Mouse (Mus musculus): ENCODE results near the gene Gm28305.

Gm28305 gene

DNA sequence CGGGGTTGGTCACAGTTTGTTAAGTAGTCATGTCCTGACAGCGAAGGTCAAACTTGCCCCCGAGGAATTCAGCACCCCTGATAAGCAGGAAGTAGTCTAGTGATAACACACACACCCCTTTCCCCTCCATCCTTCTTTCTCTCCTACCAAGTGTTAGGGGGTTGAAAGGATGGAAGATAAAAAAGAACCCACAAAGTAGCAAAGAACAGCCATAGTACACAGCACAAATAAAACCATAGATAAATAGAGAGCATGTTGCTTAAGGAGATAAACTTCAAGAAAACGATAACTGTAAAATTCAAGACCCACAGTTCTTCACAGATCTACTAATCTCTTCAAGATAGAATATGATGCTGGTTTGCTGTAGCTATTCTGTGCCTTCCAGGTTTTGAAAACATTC, 29.8 kb downstream of the Gm28305 start:
- no peak for DNase-seq (ENCODE audit: low spot score)

DNA sequence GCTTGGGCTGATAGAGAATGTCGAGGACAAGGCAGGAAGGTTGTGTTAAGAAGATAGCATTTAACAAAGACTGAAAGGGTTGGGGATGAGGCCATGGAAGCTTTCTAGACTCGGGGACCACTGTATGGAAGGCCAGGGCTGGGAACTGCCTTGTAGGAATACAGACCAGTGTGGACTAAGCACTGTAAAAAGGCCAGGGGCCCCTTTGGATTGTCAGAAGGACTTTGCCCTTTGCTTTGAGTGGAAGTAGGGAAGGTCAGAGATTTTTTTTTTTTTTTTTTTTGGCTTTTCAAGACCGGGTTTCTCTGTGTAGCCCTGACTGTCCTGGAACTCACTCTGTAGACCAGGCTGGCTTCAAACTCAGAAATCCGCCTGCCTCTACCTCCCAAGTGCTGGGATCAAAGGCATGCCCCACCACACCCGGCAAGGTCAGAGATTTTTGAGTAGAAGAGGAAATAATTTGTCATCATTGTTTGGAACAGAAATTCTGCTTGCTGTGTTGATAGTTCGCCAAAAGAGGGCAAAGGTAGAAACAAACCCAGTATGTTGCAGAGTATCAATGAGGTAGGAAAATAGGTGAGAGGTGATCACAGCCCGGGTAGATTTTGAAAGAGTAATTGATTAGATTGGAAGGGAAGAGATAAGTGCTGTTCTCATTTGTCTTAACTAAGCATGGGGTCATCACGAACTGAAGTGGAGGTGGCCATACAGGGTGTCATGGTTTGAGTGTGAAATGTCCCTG, 30.6 kb downstream of the Gm28305 start:
- no peak for DNase-seq (ENCODE audit: low spot score)

DNA sequence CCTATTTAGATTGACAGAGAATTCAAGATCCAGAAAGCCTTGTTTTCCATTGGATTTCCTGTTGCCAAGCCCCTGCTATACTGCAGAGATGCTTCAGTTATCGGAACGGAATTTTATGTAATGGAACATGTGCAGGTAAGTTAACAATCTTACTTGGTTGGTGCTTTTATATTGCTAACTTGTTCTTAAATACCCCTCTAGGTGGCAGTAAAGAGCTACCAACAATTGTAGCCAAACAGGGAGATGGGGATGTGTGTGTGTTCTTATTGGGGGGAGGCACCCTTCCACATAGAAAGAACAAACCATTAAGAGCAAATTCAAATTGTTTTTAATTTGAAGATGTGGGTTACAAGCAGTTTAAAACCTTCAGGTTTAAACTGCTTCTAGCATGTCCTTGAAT, 35.3 kb downstream of the Gm28305 start:
- no peak for DNase-seq (ENCODE audit: low spot score)

DNA sequence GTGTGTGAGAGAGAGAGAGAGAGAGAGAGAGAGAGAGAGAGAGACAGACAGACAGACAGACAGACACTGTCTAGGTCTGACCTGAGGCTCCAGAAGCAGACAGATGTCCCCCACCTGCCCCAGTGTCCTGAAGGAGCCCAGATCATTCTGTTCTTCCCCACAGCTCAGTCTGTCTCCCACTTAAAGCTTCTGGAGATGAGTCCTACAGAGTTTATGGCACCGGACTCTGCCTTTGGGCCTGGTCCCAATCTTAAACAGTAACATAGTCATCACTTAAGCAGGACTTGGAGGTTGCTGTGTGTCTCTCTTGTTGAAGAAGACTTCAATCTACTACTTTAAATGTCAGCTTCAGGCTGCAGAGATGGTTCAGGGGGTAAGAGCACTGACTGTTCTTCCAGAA, 38.3 kb downstream of the Gm28305 start:
- DNase-seq (ENCODE audit: low spot score) = no peak

DNA sequence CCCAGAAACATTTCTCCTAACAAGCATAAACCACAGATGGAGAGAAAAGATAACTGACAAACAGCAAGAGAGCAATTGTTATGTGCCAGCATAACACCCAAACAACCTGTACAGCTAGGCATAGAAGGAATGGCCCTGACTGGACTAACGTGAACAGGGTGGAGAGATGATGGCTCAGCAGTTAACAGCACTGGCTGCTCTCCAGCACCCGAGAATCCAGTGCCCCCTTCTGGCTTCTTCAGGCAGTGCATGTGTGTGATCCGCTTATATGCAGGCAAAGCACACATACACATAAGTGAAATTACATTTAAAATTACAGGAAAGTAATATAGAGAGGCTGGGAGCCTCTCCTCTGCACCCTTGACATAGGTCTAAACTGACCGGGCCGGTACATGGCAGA, 38.9 kb downstream of the Gm28305 start:
- peak; percentile 37 for DNase-seq (ENCODE audit: low spot score)

DNA sequence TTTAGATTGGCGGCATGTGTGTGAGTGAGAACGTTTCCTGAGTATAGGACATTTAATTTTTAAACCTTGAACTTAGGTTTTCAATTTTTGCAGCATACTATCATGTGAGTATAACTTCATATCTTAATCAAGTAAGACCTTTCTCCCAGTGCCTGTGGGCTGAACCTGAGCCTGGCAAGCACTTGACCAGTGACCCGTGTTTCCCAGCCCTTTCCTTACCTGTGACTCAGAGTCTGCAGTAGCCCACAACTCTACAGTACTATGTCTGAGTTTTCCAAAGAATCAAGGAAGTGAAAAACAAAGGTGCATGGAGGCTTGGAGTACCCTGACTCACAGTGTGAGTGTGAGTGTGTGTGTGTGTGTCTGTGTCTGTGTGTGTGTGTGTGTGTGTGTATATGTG, 39.6 kb downstream of the Gm28305 start:
- no peak for DNase-seq (ENCODE audit: low spot score)

DNA sequence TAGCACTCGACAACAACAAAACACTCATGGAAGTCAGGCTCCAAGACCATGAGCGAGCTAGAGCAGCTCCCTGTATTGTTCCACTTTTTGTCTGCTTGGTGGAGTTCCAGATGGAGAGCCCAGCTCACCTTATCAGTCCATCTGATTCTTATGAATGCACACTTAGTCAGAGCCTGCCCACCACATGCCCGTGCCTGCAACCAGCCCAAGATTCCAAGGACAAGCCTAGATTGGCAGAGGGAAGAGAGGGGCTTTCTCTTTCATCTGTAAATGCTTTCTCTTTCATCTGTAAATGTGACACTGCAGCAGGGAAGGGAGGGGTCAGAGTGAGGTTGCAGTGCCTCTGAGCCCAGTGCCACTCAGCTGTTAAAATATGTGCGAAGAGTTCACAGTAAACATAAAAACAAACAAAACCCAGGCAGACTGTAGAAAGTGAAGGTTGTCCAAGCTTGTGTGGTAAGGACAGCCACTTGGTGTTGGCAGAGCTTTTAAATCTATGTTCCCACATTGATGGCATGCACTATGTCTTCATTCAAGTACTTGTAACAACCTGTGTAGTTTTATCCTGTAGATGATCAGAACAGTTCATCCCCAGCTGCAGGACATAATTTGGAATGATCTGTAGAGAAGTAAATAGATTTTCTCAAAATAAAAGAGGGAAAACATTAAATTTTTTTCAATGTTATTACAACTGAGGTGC, 45.4 kb downstream of the Gm28305 start:
- DNase-seq (ENCODE audit: low spot score) = no peak

DNA sequence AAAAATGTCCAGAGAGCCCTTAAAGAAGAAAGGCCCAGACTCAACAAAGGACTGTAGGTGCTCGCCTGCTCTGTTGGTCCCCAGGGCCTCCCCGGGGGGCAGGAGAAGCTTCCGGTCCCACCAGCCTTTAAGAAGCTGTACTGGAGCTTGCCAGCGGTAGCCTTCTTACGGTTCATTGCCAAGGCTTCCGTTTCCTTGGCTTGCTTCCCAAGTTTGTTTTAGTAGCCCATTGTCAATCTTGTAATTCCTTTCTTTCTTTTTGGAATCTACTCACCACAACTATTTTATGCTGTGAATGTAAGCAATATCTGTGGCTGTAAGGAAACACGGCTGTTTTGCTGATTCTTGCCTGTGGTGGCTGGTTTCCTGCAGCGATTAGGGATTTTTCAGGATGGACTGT, 48.1 kb downstream of the Gm28305 start:
- DNase-seq (ENCODE audit: low spot score) = peak; percentile 18

DNA sequence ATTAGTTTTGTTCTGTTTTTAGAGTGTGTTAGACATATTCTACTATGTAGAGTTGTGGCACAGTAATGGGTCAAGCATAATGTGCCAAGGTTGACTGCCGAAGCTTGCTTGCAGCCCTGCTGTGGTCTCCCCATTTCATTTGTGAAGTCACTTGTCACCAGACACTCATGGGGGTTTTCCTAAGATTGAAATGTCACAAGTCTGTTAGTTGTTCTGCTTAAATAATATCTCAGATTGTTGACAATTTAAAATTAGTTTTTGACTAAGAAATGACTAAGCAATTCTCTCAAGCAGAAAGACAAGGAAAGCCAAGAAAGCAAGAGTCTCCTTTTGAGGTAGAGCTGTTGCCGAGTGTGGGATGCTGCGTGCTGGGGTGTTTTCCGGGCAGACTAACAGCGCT, 52.5 kb downstream of the Gm28305 start:
- no peak for DNase-seq (ENCODE audit: low spot score)

DNA sequence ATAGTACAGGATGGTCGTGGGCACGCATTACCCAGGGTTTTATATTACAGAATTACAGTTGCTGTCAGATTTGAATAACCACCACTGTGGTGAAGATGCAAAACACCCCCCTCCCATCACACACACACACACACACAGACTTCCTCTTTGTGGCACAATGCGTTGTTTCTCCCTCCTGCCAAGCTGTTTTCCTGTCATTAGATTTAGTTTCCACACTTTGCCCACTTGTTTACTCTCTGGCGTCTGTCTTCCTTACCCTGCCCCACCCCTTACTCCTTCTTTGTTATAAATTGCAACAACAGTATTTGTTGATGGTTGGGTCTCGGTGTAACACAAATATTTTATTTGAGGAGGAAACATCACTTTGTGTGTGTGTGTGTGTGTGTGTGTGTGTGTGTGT, 57.8 kb downstream of the Gm28305 start:
- DNase-seq (ENCODE audit: low spot score) = no peak

DNA sequence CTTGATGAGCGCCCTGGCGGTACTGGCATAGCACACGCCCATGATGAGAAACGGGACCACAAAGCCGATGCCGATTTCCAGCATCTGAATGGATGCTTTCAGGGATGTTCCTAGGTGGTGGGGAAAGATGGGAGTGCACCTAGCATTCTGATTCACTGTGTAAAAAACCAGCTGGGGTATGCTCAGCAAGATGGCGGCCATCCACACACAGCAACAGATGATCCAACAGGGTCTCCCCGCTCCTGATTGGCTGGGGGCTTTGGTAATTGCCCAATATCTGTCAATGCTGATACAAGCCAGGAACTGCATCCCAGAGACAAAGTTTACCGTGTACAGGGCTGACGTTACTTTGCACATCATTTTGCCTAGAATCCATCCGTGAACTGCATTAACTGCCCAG, 58.6 kb downstream of the Gm28305 start:
- DNase-seq (ENCODE audit: low spot score) = no peak

DNA sequence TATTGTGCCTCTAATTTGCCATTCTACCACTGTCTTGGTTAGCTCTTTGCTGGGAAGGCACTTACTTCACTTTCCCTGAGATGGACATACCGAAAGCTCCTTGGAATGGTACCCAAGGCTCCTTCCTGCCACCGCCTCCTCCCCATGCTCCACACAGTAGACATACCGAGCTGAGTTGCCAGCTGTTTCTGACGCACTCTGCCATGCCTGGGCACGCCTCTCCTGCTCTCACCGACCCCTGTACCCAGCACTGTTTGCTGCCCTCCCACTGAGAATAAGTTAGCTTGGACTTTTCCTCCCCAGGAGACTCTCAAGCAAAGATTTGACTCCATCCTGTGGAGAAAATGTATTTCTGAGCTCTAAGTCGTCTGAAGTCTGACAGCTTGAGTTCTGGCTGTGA, 60.4 kb downstream of the Gm28305 start:
- no peak for DNase-seq (ENCODE audit: low spot score)

DNA sequence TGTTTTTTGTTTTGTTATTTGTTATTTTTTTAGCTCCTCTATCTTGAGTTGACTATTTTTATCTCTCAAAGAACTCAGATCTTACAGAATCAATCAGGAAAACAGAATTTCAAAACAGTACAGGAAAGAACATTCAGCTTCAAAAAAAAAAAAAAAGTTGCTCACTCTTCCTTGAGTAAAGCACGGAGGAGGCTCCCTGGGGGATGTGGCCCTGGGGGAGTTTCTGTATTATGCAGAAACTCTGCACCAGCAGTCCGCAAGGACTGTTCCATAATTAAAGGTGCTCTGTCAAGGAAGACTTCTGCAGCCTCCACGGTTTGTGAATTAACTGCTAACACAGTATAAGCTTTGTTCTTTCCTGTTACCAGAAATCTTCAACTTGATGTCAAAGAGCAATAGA, 61.0 kb downstream of the Gm28305 start:
- DNase-seq (ENCODE audit: low spot score) = no peak

DNA sequence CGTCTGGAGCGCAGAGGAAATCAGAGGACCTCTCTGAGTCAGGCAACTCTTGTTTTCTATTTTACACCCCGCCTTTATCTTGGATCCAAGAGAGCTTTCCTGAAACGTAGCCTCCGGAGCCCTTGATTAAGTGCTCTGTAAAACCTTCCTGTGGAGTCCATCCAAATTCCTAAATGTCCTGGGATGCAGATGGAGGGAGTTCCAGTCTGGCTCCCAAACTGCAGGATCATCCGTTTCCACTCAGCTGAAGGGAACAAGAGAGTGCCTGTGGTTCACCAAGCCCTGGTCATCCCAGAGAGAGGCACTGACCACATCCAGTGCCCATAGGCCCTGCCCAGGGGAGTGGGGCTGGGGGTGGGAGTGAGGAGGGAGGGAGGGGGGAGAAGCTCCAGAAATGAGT, 61.8 kb downstream of the Gm28305 start:
- no peak for DNase-seq (ENCODE audit: low spot score)

DNA sequence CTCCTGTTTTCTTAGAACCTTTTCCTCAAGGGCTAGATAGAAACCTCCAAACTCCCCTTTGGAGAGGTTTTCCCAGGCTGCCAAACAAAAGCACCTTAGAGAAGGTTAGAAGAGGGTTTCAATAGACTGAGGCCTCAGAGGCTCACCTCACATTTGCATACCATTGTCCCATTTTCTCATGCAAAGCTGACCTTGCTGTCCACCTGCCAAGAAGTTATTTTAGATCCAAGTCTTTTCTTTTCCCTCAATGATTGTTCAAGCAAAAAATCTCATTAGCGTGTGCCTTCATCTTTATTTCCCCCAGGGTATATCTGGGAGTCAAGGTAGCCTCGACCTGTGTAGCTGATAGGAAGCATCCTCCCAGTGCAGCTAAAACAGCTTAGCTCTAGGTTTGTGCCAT, 62.4 kb downstream of the Gm28305 start:
- DNase-seq (ENCODE audit: low spot score) = no peak

DNA sequence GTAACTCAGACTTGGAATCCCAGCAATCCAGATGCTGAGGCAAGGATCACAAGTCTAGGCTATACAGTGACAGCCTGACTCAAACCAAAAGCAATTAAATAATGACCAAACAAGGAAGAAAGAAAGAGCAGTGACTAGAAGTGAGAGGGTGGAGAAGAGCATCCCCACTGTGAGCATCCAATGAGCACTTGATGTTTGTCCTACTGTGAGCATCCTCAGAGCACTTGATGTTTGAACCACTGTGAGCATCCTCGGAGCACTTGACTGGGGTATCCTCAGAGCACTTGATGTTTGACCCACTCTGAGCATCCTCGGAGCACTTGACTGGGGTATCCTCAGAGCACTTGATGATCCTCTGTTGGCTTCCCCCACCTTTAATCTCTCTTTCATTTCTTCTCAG, 64.5 kb downstream of the Gm28305 start:
- no peak for DNase-seq (ENCODE audit: low spot score)

DNA sequence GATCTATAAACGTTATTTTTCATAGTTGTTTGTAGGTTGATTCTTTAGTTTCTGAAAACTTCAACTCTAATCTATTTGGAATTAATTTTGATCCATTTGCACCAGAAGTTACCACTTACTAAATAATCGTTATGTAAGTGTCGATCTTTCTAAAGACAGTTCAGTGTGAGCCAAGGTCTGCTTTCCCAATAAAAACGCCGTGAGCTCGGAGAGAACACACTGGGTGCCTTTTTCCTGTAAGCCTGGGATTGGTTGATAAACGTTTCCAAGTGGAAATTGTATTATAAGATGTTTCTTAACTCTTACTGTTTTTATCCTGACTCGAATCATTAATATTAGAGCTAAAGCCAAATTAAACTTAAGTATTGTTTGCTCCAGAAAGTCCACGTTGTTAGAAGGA, 66.5 kb downstream of the Gm28305 start:
- no peak for DNase-seq (ENCODE audit: low spot score)

DNA sequence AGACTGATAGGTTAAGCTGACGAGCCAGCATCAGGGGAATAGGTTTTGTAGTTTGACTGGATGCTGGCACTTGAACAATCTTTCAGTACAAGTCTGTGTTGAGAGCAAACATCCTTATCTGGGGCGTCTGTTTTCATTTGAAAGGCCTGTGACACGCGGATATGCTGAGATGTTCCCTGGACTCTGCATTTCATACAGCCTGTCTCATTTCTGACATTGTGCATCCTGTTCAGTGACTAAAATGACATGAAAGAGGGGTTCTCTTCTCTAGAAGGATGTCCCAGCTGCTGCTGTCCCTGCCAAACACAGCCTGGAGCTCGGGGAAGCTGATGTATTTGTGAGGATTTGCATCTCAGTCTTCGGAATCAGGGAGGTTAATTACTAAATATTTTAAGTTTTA, 67.0 kb downstream of the Gm28305 start:
- no peak for DNase-seq (ENCODE audit: low spot score)

DNA sequence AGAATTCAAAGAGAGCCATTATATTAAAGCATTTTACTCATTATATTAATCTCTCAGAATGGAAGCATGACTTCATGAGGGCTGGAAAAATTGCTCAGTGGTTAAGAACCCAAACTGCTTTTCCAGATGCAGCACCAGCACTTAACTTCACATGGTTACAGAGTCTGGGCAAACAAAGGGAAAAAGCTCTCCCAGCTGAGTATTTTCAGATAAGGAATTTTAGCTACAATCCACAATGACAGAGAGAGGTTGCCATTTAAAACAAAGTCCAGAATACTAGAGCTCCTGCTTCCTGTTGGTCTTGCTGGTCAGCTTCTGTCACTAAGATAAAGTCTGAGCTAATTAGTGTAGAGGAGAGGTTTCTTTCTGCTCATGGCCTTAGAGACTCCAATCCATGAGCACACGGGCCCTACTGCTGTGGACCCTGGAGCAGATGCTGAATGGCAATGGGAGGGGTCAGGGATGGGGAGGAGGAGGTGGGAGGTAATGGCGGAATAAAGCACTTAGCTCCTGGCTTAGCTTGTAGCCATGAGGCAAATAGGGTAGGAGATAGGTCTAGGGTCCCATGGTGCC, 68.2 kb downstream of the Gm28305 start:
- DNase-seq (ENCODE audit: low spot score) = no peak

DNA sequence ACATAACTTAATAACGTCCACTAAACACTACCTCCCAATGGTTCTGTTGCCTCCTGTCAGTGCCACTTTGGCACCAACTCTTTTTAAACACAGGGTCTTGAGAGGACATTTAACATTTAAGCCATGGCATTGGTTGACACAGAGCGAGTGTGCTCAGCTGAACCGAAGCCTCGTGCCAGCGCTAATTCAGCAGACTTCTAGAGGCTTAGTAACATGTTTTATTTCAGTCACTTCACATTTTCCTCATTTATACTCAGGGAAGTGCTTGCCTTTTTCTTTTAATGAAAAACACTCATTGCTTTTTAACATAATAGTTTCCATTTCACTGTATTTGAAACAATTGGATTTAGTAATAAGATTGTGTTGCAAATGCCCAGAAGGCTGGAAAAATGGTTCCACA, 68.7 kb downstream of the Gm28305 start:
- no peak for DNase-seq (ENCODE audit: low spot score)

DNA sequence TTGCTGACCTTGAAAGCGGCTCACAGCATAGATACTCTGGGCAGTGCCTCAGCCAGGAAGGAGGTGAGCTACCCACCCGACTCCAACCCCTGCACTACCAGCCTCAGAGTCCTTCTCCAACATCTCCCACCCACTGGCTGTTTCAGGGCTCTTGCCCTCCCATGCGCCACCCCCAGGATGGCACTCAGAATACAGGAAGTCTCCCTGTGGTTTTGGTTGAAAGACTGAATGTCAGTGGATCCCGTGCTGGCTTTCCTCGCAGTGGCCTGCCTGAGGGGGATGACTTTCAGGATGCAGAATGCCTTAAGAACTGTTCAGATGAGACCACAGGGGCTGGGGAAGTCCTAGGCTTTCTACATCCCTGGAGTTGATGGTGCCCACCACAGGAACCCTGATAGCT, 82.6 kb downstream of the Gm28305 start:
- DNase-seq (ENCODE audit: low spot score) = no peak

DNA sequence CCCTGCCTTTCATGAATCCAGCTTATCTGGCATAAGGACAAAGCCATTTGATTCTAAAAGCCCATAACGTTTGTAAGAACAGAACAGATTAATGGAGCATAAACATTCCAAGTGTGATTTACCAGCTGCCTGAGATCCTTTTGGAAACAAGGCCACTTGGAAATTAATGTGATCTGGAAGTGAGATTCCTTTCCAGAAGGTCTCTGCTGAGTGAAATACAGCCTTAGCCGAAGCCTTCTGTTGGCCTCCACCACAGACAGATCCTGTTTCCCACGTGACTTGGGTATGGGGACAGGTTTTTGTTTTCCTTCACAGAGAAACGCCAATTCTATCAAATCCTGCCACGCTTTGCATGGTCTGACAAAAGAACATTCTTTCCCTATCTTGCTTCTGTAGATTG, 83.2 kb downstream of the Gm28305 start:
- no peak for DNase-seq (ENCODE audit: low spot score)
